Mouse (Mus musculus) intestine, embryonic 14.5 days (tissue): ENCODE measurements around the gene Gpr183. TPM values are rescaled to one million over a fixed set of nuclear protein-coding genes. Genes with fewer than 3 reads are reported as not detected.

Source experiments
- ATAC-seq: fragments of 200-750 bp; cut with Nextera tagmentation; replicated peaks from 2 replicates; pipeline ENCODE4 v1.8.0; 2017; ENCODE audit warnings: low read depth, moderate number of reproducible peaks, moderate TSS enrichment, moderate library complexity; ENCODE audit not compliant: low FRiP score, low TSS enrichment
- DNase-seq: peaks from one replicate; pipeline ENCODE4 v3.0.0-alpha.2; 2018; ENCODE audit warnings: low spot score
- H3K27ac ChIP-seq: fragments of 300-500 bp; sonication (generic); 2 replicates; pipeline ENCODE4 v1.5.1; 2014; ENCODE audit warnings: low read depth, mild to moderate bottlenecking, control low read depth
- H3K27me3 ChIP-seq: fragments of 300-500 bp; sonication (generic); replicated peaks from 2 replicates; pipeline ENCODE4 v1.6.1; 2014; ENCODE audit warnings: low read length, control low read depth; ENCODE audit not compliant: control insufficient read depth, insufficient read depth
- H3K36me3 ChIP-seq: fragments of 300-500 bp; sonication (generic); 2 replicates; pipeline ENCODE4 v1.6.1; 2014; ENCODE audit warnings: low read length, control low read depth; ENCODE audit not compliant: control insufficient read depth, insufficient read depth
- H3K4me1 ChIP-seq: fragments of 300-500 bp; sonication (generic); replicated peaks from 2 replicates; pipeline ENCODE4 v1.6.1; 2014; ENCODE audit warnings: low read length, control low read depth, mixed read lengths; ENCODE audit not compliant: control insufficient read depth, insufficient read depth
- H3K4me2 ChIP-seq: fragments of 300-500 bp; sonication (generic); 2 replicates; pipeline ENCODE4 v1.6.1; 2014; ENCODE audit warnings: low read length
- H3K4me3 ChIP-seq: fragments of 300-500 bp; sonication (generic); 2 replicates; pipeline ENCODE4 v1.5.1; 2014; ENCODE audit warnings: low read depth, low read length, control low read depth, mixed read lengths
- H3K9ac ChIP-seq: fragments of 300-500 bp; sonication (generic); 2 replicates; pipeline ENCODE4 v1.6.1; 2014; ENCODE audit warnings: mild to moderate bottlenecking, low read length
- H3K9me3 ChIP-seq: fragments of 300-500 bp; sonication (generic); 2 replicates; pipeline ENCODE4 v1.6.1; 2016; ENCODE audit warnings: low read length, control low read depth; ENCODE audit not compliant: control insufficient read depth
- WGBS: fragments of 180-500 bp; shearing (Covaris S2); extraction: QIAGEN DNeasy Blood & Tissue Kit; methylation state at CpG from one replicate; pipeline ENCODE4 v1.1.7; 2014; 5-methylcytosine and 5-hydroxymethylcytosine counted together
- polyA plus RNA-seq: library from polyadenylated mRNA; unstranded; fragments of >200 nt; fragmentation: Nextera tagmentation; extraction: Ambion mirVana; gene quantifications from 2 replicates; pipeline ENCODE4 v1.2.1, GENCODE M21; 2014

Gene Gpr183
- polyA plus RNA-seq, 1 experiment from 2014 or later = 3.4 TPM

- no peaks in the 10 kb centered on the region for H3K9me3 ChIP-seq
- no peak for DNase-seq
- no peaks in the 10 kb centered on the region for H3K36me3 ChIP-seq
- peaks cover 6% of the 10 kb centered on the region; the same call in 1 of the 2 replicates for H3K4me1 ChIP-seq
- H3K9ac ChIP-seq = no peak overlapping the region
- H3K27me3 ChIP-seq = no peaks in the 10 kb centered on the region
- peak overlapping the region; percentile 59; the same call in 1 of the 2 replicates for H3K27ac ChIP-seq
- no peak overlapping the region for H3K4me3 ChIP-seq
- WGBS = 40% methylated on average over 8 of the region's 8 CpGs
- H3K4me2 ChIP-seq = no peak overlapping the region; the same call in 1 of the 2 replicates
- peak; percentile 82; the same call in 1 of the 2 replicates for ATAC-seq
Observed at GRCm38 (mm10) chr14:121983009-121983933, 18.3 kb upstream of the Gpr183 start.

GRCm38 (mm10) chr14:121981531-121981930, 16.5 kb upstream of the Gpr183 start:
- no peak overlapping the region for H3K27ac ChIP-seq
- no peak overlapping the region for H3K4me3 ChIP-seq
- peaks cover 9% of the 10 kb centered on the region; the same call in 1 of the 2 replicates for H3K4me1 ChIP-seq
- H3K9me3 ChIP-seq = no peaks in the 10 kb centered on the region
- no peak overlapping the region for H3K9ac ChIP-seq
- H3K4me2 ChIP-seq = no peak overlapping the region
- no peak for ATAC-seq
- no peak for DNase-seq
- 72% methylated on average over 1 of the region's 1 CpGs for WGBS
- H3K27me3 ChIP-seq = no peaks in the 10 kb centered on the region
- no peaks in the 10 kb centered on the region for H3K36me3 ChIP-seq

- Histone ChIP-seq H3K27me3 (no peaks in the 10 kb centered on the region), H3K4me1 (0 out of 2 replicates have a peak, but pooled peaks cover 3% of the 10 kb centered on the region), H3K9ac (no peak overlapping the region), H3K4me3 (no peak overlapping the region), H3K4me2 (no peak overlapping the region), H3K9me3 (no peaks in the 10 kb centered on the region), H3K36me3 (0 out of 2 replicates have a peak, but pooled peaks cover 4% of the 10 kb centered on the region), H3K27ac (no peak overlapping the region)
- 90% methylated on average over 10 of the region's 10 CpGs for WGBS
- ATAC-seq (no peak), DNase-seq (no peak)
Observed at GRCm38 (mm10) chr14:121973114-121973513, 8.1 kb upstream of the Gpr183 start.

GRCm38 (mm10) chr14:121970402-121970801, 5.4 kb upstream of the Gpr183 start:
- Histone ChIP-seq H3K4me1 (0 out of 2 replicates have a peak, but pooled peaks cover 4% of the 10 kb centered on the region), H3K4me2 (no peak overlapping the region), H3K4me3 (no peak overlapping the region), H3K9ac (no peak overlapping the region), H3K27ac (no peak overlapping the region), H3K36me3 (0 out of 2 replicates have a peak, but pooled peaks cover 4% of the 10 kb centered on the region), H3K27me3 (no peaks in the 10 kb centered on the region), H3K9me3 (no peaks in the 10 kb centered on the region)
- no peak for ATAC-seq
- DNase-seq = peak; percentile 41
- WGBS = 83% methylated on average over 1 of the region's 1 CpGs

- Histone ChIP-seq H3K9ac (no peak overlapping the region), H3K27ac (no peak overlapping the region), H3K36me3 (no peaks in the 10 kb centered on the region), H3K4me3 (no peak overlapping the region), H3K4me1 (peaks cover 17% of the 10 kb centered on the region), H3K9me3 (no peaks in the 10 kb centered on the region), H3K27me3 (no peaks in the 10 kb centered on the region), H3K4me2 (no peak overlapping the region)
- DNase-seq = peak; percentile 42
- ATAC-seq = no peak
- 60% methylated on average over 4 of the region's 4 CpGs for WGBS
Observed at GRCm38 (mm10) chr14:121967095-121967494, 2.1 kb upstream of the Gpr183 start.

- 0 out of 2 replicates have a peak, but pooled peaks have one; percentile 3 for ATAC-seq
- no peak overlapping the region for H3K9ac ChIP-seq
- peaks cover 22% of the 10 kb centered on the region for H3K4me1 ChIP-seq
- no peak overlapping the region for H3K4me3 ChIP-seq
- no peak overlapping the region for H3K4me2 ChIP-seq
- no peaks in the 10 kb centered on the region for H3K36me3 ChIP-seq
- WGBS = 83% methylated on average over 4 of the region's 4 CpGs
- H3K27ac ChIP-seq = no peak overlapping the region
- H3K27me3 ChIP-seq = no peaks in the 10 kb centered on the region
- DNase-seq = peak; percentile 34
- no peaks in the 10 kb centered on the region for H3K9me3 ChIP-seq
Observed at GRCm38 (mm10) chr14:121965461-121965860, 466 bp upstream of the Gpr183 start.

GRCm38 (mm10) chr14:121963942-121964335, 1.1 kb downstream of the Gpr183 start:
- Histone ChIP-seq H3K4me3 (peak overlapping the region; percentile 16; the same call in 1 of the 2 replicates), H3K4me1 (peaks cover 26% of the 10 kb centered on the region), H3K4me2 (peak overlapping the region; percentile 35), H3K9ac (0 out of 2 replicates have a peak overlapping the region, but pooled peaks have one; percentile 22), H3K9me3 (no peaks in the 10 kb centered on the region), H3K27ac (peak overlapping the region; percentile 47), H3K27me3 (no peaks in the 10 kb centered on the region), H3K36me3 (no peaks in the 10 kb centered on the region)
- WGBS = 27% methylated on average over 4 of the region's 4 CpGs
- no peak for DNase-seq
- ATAC-seq = no peak

- Histone ChIP-seq H3K9me3 (no peaks in the 10 kb centered on the region), H3K4me1 (peaks cover 26% of the 10 kb centered on the region), H3K9ac (0 out of 2 replicates have a peak overlapping the region, but pooled peaks have one; percentile 22), H3K4me2 (peak overlapping the region; percentile 35), H3K27me3 (no peaks in the 10 kb centered on the region), H3K36me3 (no peaks in the 10 kb centered on the region), H3K4me3 (peak overlapping the region; percentile 16; the same call in 1 of the 2 replicates), H3K27ac (peak overlapping the region; percentile 47)
- ATAC-seq = 0 out of 2 replicates have a peak, but pooled peaks have one; percentile 24
- 54% methylated on average over 9 of the region's 9 CpGs for WGBS
- DNase-seq = no peak
Observed at GRCm38 (mm10) chr14:121963251-121963941, 1.6 kb downstream of the Gpr183 start.
